Mouse (Mus musculus) limb, embryonic 11.5 days (tissue): ENCODE results near the gene Tenm4. TPM values are rescaled to one million over a fixed set of nuclear protein-coding genes. Genes with fewer than 3 reads are reported as not detected.

Experiments
- ATAC-seq: fragments of 200-750 bp; cut with Nextera tagmentation; 2 replicates; pipeline ENCODE4 v1.8.0; 2017; ENCODE audit warnings: low read depth; ENCODE audit not compliant: insufficient number of reproducible peaks, low FRiP score, low TSS enrichment
- DNase-seq: peaks from one replicate; pipeline ENCODE4 v3.0.0-alpha.2; 2015; ENCODE audit warnings: low spot score
- H3K27ac ChIP-seq: fragments of 300-500 bp; sonication (generic); replicated peaks from 2 replicates; pipeline ENCODE4 v1.5.1; 2014; ENCODE audit warnings: low read depth, mild to moderate bottlenecking, low read length
- H3K27me3 ChIP-seq: fragments of 300-500 bp; sonication (generic); 2 replicates; pipeline ENCODE4 v1.6.1; 2014; ENCODE audit warnings: mild to moderate bottlenecking, low read length, mixed read lengths; ENCODE audit not compliant: control insufficient read depth, insufficient read depth
- H3K36me3 ChIP-seq: fragments of 300-500 bp; sonication (generic); 2 replicates; pipeline ENCODE4 v1.6.1; 2014; ENCODE audit warnings: mild to moderate bottlenecking, low read length, moderate library complexity, mixed read lengths; ENCODE audit not compliant: control insufficient read depth, insufficient read depth
- H3K4me1 ChIP-seq: fragments of 300-500 bp; sonication (generic); 2 replicates; pipeline ENCODE4 v1.6.1; 2014; ENCODE audit warnings: low read length, mixed read lengths; ENCODE audit not compliant: control insufficient read depth, insufficient read depth
- H3K4me2 ChIP-seq: fragments of 300-500 bp; sonication (generic); 2 replicates; pipeline ENCODE4 v1.6.1; 2014; ENCODE audit warnings: low read depth, mild to moderate bottlenecking, moderate library complexity; ENCODE audit not compliant: severe bottlenecking
- H3K4me3 ChIP-seq: fragments of 300-500 bp; sonication (generic); 2 replicates; pipeline ENCODE4 v1.5.1; 2014; ENCODE audit warnings: low read depth, low read length
- H3K9ac ChIP-seq: fragments of 300-500 bp; sonication (generic); 2 replicates; pipeline ENCODE4 v1.6.1; 2014; ENCODE audit warnings: mild to moderate bottlenecking, low read length
- H3K9me3 ChIP-seq: fragments of 300-500 bp; sonication (generic); 2 replicates; pipeline ENCODE4 v1.6.1; 2016; ENCODE audit warnings: low read length; ENCODE audit not compliant: control insufficient read depth
- WGBS: fragments of 180-500 bp; shearing (Covaris S2); extraction: QIAGEN DNeasy Blood & Tissue Kit; methylation state at CpG from one replicate; pipeline ENCODE4 v1.1.7; 2014; 5-methylcytosine and 5-hydroxymethylcytosine counted together
- polyA plus RNA-seq: library from polyadenylated mRNA; unstranded; fragments of >200 nt; fragmentation: Nextera tagmentation; extraction: Ambion mirVana; gene quantifications from 2 replicates; pipeline ENCODE4 v1.2.1, GENCODE M21; 2014

The Tenm4 gene
- polyA plus RNA-seq, 1 experiment from 2014 or later, result 43.1 TPM

DNA sequence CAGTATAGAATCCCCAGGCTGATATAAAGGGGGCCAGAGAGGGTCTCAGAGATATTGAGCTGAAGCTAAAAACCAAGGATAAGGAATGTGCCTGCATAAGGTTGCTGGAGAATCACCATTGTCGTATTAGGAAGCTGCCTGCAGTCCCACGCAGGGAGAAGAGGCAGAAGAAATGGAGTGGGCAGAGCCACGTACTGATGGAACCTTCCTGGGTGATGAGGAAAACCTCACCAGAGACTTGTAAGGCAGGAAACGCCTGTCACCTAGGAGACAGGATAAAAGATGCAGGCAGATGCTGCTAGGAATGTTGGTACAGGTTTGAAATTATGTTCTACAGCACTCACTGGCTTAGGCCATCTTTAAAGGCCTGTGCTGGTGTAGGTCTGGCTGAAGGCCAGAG is 329.8 kb downstream of the Tenm4 start:
- Histone ChIP-seq H3K4me3 (no peak overlapping the region), H3K27ac (no peak overlapping the region), H3K4me2 (no peak overlapping the region), H3K4me1 (0 out of 2 replicates have a peak, but pooled peaks cover 2% of the 10 kb centered on the region), H3K9ac (no peak overlapping the region), H3K36me3 (no peaks in the 10 kb centered on the region), H3K27me3 (no peaks in the 10 kb centered on the region), H3K9me3 (no peaks in the 10 kb centered on the region)
- 90% methylated on average over 4 of the region's 4 CpGs for WGBS
- no peak for ATAC-seq
- no peak for DNase-seq

DNA sequence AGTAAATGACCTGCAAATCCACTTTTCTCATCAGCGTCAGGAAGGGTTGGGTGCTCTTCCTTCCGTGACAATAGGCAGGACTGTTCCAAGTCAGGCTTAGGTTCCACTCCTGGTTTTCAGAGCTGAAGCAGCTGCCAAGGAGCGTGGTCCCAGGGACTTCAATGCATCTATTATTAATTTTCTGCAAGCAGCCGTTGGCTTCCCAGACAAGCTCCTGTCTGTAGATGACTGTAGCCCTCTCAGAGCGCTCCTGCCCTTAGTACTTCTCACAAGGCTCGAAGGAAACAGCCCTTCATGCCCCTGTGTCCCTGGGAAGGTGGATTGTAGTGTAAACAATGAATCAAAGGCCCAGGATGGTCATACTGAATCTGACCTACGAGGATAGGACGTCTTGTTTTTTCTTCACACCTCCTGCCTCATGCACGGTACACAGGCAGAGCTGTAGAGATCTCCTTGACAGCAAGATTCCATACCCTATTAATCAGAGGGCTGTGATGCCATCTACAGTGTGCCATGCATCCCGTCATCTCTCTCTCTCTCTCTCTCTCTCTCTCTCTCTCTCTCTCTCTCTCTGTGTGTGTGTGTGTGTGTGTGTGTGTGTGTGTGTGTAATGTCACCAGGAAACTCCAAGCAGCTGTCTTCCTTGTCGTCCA is 331.4 kb downstream of the Tenm4 start:
- H3K36me3 ChIP-seq, result no peaks in the 10 kb centered on the region
- WGBS, result 69% methylated on average over 11 of the region's 11 CpGs
- DNase-seq (no peak), ATAC-seq (no peak)
- H3K9me3 ChIP-seq, result no peaks in the 10 kb centered on the region
- no peak overlapping the region for H3K9ac ChIP-seq
- H3K4me1 ChIP-seq, result 0 out of 2 replicates have a peak, but pooled peaks cover 2% of the 10 kb centered on the region
- H3K4me2 ChIP-seq, result no peak overlapping the region
- H3K4me3 ChIP-seq, result no peak overlapping the region
- no peak overlapping the region for H3K27ac ChIP-seq
- no peaks in the 10 kb centered on the region for H3K27me3 ChIP-seq

DNA sequence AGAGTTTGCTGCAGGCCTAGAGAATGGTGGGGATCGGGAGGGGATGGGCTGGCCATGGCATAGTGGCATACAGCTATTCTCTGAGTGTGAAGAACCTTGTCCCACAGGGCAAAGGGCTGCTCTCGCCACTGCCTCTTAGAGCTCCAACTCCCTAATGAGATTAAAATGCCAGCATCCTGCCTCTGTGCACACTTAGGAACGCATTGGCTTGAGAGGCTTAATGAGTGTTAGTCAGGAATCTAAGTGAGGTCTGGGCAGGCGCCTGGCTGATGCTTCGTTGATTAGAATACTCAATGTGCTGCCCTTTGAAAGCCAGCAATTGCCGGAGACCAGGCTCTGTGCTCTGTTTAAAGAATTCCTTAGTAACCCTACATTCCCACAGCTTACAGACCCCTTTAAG is 334.5 kb downstream of the Tenm4 start:
- no peak overlapping the region for H3K27ac ChIP-seq
- no peaks in the 10 kb centered on the region for H3K36me3 ChIP-seq
- H3K9ac ChIP-seq, result no peak overlapping the region
- H3K4me2 ChIP-seq, result no peak overlapping the region
- no peaks in the 10 kb centered on the region for H3K9me3 ChIP-seq
- WGBS, result 40% methylated on average over 6 of the region's 6 CpGs
- ATAC-seq, result no peak
- no peak overlapping the region for H3K4me3 ChIP-seq
- DNase-seq, result no peak
- H3K27me3 ChIP-seq, result no peaks in the 10 kb centered on the region
- 0 out of 2 replicates have a peak, but pooled peaks cover 2% of the 10 kb centered on the region for H3K4me1 ChIP-seq

DNA sequence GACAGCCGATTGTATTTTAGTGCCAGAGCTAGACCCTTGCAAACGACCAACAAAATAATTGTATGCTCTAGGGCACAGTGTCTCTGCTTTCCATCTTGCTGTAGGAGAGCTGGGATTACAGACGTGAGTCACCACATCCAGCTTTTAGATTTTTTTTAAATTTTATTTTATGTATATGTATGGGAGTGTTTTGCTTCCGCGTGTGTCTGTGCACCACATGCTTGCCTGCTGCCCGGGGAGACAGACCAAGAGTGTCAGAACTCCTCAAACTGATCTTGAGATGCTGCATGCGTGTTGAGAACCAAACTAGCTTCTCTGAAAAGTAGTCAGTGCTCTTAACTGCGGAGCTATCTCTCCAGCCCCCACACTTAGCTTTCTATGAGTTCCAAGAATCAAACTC is 336.0 kb downstream of the Tenm4 start:
- ATAC-seq (no peak), DNase-seq (no peak)
- Histone ChIP-seq H3K27ac (no peak overlapping the region), H3K9me3 (no peaks in the 10 kb centered on the region), H3K36me3 (no peaks in the 10 kb centered on the region), H3K4me3 (no peak overlapping the region), H3K4me2 (no peak overlapping the region), H3K27me3 (no peaks in the 10 kb centered on the region), H3K9ac (no peak overlapping the region), H3K4me1 (peaks cover 7% of the 10 kb centered on the region; the same call in 1 of the 2 replicates)
- 78% methylated on average over 8 of the region's 8 CpGs for WGBS

DNA sequence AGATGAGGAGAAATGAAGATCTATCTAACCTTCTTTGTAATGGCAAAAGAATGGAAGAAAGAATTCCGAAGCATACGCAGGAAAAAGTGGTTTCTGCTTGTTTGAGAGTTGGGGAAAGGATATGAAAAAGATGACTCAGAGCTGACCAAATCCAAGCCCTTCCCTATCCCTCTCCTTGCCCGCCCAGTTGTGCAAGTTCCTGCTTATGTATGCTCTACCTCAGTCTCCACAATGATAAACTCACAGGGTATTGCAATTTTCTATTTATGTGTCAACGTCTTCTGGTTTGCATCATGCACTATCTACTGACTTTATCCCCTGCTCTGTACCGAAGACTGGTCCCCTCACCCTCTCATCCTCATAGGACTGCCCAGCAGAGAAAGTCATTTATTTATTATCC is 339.4 kb downstream of the Tenm4 start:
- H3K9ac ChIP-seq, result no peak overlapping the region
- no peak for ATAC-seq
- no peaks in the 10 kb centered on the region for H3K36me3 ChIP-seq
- peaks cover 13% of the 10 kb centered on the region; the same call in 1 of the 2 replicates for H3K4me1 ChIP-seq
- no peak overlapping the region for H3K4me3 ChIP-seq
- no peak overlapping the region for H3K4me2 ChIP-seq
- no peak overlapping the region for H3K27ac ChIP-seq
- no peaks in the 10 kb centered on the region for H3K27me3 ChIP-seq
- no peaks in the 10 kb centered on the region for H3K9me3 ChIP-seq
- no peak for DNase-seq
- 74% methylated on average over 5 of the region's 5 CpGs for WGBS

DNA sequence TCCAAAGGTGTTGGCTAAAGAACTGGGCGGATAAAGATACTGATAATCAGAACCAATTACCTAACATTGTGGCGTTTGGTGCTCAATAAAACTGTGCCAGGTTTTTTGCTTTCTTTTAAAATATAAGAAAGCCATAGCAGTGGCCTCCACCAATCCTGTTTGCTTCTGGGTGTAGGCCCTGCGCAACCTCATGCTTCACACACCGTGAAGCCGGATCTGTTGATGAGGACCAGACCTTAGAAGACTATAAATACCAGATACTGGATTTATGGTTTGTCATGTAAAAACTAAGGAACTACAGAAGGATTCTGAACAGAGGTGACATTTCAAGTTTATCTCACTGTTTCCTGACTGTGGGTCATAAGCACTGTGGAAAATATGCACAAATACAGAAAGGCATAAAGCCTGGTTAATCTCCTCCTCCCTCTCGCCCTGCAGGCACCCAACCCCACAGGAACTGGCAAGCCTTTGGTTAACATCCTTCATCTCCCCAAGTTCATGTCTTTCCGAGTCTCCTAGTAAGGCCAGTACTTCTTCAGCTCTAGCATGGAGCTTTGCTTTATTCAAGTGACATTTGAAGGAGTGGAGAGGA is 340.1 kb downstream of the Tenm4 start:
- Histone ChIP-seq H3K27me3 (no peaks in the 10 kb centered on the region), H3K4me1 (peaks cover 12% of the 10 kb centered on the region; the same call in 1 of the 2 replicates), H3K4me3 (no peak overlapping the region), H3K4me2 (no peak overlapping the region), H3K9ac (no peak overlapping the region), H3K27ac (no peak overlapping the region), H3K36me3 (no peaks in the 10 kb centered on the region), H3K9me3 (no peaks in the 10 kb centered on the region)
- DNase-seq, result no peak
- ATAC-seq, result peak; percentile 52; the same call in 1 of the 2 replicates
- WGBS, result 31% methylated on average over 7 of the region's 7 CpGs

DNA sequence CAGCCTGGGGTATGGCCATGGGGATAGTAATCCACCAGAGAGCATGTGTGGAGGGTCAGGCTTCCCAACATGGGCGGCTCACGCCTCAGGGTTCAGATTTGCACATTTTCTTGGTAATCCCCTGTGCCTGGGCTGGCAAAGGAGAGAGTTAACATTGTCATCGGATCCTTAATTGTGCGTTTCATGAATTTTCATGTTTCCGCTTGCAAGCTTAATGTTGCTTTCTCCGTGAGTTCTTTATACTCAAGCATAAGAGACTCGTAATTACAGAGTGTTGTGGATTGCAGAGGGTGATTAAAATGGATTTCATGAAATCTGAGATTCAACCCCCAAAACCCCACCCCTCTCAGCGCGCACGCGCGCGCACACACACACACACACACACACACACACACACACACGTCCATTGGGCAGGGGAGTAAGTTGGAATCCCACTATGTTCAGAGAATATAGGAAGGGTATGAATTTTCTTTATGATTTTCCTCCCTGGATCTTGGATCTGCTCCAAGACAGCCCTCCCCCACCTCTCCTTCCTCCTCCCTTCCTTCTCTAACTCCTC is 341.0 kb downstream of the Tenm4 start:
- H3K4me3 ChIP-seq, result no peak overlapping the region
- no peak overlapping the region for H3K27ac ChIP-seq
- WGBS, result 87% methylated on average over 14 of the region's 14 CpGs
- H3K4me1 ChIP-seq, result peaks cover 12% of the 10 kb centered on the region; the same call in 1 of the 2 replicates
- no peaks in the 10 kb centered on the region for H3K36me3 ChIP-seq
- no peak overlapping the region for H3K9ac ChIP-seq
- ATAC-seq (no peak), DNase-seq (no peak)
- H3K27me3 ChIP-seq, result no peaks in the 10 kb centered on the region
- no peak overlapping the region for H3K4me2 ChIP-seq
- H3K9me3 ChIP-seq, result no peaks in the 10 kb centered on the region

DNA sequence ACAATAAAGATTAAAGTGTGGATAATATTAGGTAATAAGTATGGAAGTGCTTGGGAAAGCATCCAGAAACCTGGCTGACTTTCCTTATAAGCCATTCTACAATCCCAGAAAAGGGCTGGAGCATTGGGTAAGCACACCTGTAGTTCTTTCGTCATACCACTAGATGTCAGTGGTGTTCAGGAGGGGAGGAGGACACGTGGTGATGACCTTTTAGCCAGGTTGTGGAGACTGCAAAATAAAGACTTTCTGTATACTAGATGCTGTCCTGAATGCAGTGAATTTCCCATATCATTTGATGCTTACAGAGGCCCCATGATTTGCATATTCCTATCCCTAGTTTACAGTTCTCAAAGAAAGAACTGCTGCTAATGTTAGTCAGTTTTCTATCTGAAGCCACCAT is 348.2 kb downstream of the Tenm4 start:
- Histone ChIP-seq H3K27me3 (no peaks in the 10 kb centered on the region), H3K4me2 (no peak overlapping the region), H3K4me1 (no peaks in the 10 kb centered on the region; the same call in 1 of the 2 replicates), H3K36me3 (no peaks in the 10 kb centered on the region), H3K9ac (no peak overlapping the region), H3K27ac (no peak overlapping the region), H3K4me3 (no peak overlapping the region), H3K9me3 (no peaks in the 10 kb centered on the region)
- DNase-seq (no peak), ATAC-seq (no peak)
- 0% methylated on average over 2 of the region's 2 CpGs for WGBS
